Mouse (Mus musculus): ENCODE results near the gene Tsc2. TPM values are rescaled to one million over a fixed set of nuclear protein-coding genes. Genes with fewer than 3 reads are reported as not detected.

The Tsc2 gene
- polyA plus RNA-seq, 1 experiment from 2014 or later, result 68.7 TPM

DNA sequence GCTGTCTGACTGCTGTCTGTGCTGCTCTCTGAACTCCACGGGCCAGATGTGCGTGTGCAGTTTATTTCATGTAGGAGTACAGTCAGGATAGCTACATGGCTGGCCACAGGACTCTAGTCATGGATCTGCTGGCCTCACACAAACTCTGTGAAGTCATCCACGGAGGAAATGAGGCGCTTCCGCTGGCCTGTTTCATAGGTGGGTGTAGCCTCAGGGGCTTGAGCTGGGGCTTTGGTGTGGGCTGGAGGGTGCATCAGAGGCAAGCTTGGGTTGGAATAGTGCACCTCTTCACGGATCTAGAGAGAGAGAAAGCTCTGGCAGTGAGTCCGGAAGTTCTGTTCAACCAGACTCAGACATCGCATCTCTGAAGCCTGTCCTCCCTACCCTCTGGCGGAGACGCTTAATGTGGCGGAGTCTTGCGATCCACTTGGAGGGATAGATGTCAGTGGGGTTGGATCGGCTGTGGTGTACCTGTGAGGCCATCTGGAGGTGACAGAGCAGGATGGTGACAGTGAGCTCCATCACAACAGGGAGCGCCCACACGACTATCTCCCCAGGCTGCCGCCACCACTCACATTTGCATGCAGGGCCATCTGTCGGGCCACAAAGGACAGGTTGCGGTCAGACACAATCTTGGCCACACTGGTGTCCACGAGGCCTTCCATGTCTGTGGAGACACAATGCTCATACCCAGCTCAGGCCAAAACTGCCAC, 35.8 kb downstream of the Tsc2 start:
- no peaks in the 10 kb centered on the region for H3K27me3 ChIP-seq
- H3K9ac ChIP-seq (replicated peaks), result no peak overlapping the region
- WGBS, result 89% methylated on average over 19 of the region's 19 CpGs
- peaks cover 86% of the 10 kb centered on the region for H3K36me3 ChIP-seq
- no peak for ATAC-seq (replicated peaks)
- H3K9me3 ChIP-seq, result no peaks in the 10 kb centered on the region
- H3K4me2 ChIP-seq (replicated peaks), result no peak overlapping the region
- H3K4me3 ChIP-seq, result no peak overlapping the region
- no peak overlapping the region for H3K27ac ChIP-seq (replicated peaks)
- no peaks in the 10 kb centered on the region for H3K4me1 ChIP-seq

DNA sequence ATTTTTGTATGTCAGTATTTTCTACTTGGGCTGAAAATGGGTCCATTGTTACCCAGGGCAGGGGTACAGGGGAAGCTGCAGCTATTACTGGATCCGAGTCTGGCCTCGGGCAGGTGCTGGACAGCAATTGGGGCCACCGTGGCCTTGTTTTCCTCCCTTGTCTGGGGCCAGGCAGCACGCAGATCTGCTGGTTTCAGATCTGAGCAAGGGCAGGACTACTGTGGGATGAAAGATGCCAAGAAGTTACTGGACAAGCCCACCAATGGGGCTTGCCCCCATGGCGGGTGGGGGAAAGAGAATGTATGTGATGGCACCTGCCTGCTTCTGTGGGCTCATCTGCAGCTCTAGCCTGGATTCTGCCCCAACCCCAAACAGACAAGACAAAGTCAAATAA, 36.4 kb downstream of the Tsc2 start:
- no peak overlapping the region for H3K27ac ChIP-seq (replicated peaks)
- WGBS, result 89% methylated on average over 5 of the region's 5 CpGs
- no peak for ATAC-seq (replicated peaks)
- H3K4me1 ChIP-seq, result no peaks in the 10 kb centered on the region
- no peak overlapping the region for H3K4me2 ChIP-seq (replicated peaks)
- H3K27me3 ChIP-seq, result no peaks in the 10 kb centered on the region
- H3K36me3 ChIP-seq, result peaks cover 87% of the 10 kb centered on the region
- H3K9ac ChIP-seq (replicated peaks), result no peak overlapping the region
- H3K9me3 ChIP-seq, result no peaks in the 10 kb centered on the region
- no peak overlapping the region for H3K4me3 ChIP-seq

DNA sequence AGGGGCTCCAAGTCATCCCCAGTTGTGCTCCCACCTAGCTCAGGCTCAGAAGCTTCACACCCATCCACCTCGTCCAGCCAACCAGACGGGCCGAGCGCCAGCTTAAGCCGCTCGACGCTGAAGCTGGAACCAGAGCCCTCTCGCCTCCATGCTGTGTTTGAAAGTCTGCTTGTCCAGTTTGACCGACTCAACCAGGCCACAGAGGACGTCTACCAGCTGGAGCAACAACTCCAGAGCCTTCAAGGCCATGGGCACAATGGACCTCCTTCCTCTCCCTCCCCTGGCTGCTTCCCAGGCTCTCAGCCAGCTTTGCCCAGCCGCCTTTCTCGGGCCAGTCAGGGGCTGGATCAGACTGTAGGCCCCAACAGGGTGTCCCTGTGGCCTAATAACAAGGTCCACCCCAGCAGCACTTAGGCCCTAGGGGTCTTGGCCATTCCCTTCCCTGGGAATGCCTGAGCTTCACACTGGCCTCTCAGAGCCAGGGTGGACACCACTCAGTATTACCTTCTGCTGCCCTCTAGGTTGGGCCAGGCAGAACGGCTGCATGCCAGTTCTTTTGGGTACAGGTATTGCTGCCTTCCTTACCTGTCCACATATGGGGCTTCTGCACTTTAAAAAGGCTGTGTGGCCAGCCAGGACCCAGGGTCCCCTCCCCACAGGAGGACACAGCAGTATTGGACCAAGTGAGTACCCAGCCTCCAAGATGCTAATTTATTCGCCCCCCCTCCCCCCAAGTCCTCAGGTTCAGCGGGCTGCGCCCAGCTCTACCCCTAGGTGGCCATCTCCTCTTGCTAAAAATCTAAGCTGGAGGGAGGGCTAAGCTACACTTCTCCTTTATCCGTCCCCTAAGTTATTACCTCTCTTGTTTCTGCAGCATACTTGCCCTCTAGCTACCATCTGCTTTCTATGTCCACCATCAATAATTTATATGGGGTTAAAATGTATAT, 37.0 kb downstream of the Tsc2 start:
- no peak overlapping the region for H3K4me2 ChIP-seq (replicated peaks)
- WGBS, result 72% methylated on average over 17 of the region's 17 CpGs
- ATAC-seq (replicated peaks), result no peak
- no peaks in the 10 kb centered on the region for H3K27me3 ChIP-seq
- peaks cover 94% of the 10 kb centered on the region for H3K36me3 ChIP-seq
- H3K9ac ChIP-seq (replicated peaks), result no peak overlapping the region
- H3K4me3 ChIP-seq, result no peak overlapping the region
- H3K9me3 ChIP-seq, result no peaks in the 10 kb centered on the region
- H3K27ac ChIP-seq (replicated peaks), result no peak overlapping the region
- H3K4me1 ChIP-seq, result no peaks in the 10 kb centered on the region

DNA sequence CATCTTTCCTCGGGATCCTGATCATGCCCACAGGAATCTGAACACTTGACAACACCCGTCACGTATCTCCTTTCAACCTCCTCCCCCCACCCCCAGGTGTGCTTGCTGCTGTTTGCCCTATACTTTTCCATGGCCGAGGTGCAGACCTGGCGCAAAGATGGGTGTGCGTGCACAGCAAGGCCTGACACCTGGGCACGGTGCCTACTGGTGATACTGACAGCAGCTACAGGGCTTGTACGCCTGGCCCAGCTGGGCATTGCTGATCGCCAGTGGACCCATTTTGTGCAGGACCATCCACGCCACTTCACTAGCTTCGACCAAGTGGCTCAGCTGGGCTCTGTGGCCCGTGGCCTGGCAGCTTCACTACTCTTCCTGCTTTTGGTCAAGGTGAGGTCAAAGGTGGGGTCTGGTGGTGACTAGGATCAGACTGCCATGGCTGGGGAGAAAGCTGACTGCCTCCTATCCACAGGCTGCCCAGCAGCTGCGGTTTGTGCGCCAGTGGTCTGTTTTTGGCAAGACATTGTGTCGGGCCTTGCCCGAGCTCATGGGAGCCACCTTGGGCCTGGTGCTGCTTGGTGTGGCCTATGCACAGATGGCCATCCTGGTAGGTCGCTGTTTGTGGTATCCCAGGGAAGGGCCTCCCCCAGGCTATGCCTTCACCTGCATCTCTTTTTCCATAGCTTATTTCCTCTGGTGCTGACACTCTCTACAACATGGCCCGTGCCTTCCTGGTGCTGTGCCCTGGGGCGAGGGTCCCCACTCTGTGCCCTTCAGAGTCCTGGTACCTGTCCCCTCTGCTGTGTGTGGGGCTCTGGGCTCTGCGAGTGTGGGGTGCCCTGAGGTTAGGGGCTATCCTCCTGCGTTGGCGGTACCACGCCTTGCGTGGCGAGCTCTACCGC, 38.2 kb downstream of the Tsc2 start:
- Histone ChIP-seq H3K4me1 (no peaks in the 10 kb centered on the region), H3K4me2 (replicated peaks) (no peak overlapping the region), H3K9me3 (no peaks in the 10 kb centered on the region), H3K36me3 (peaks cover 92% of the 10 kb centered on the region), H3K9ac (replicated peaks) (no peak overlapping the region), H3K27me3 (no peaks in the 10 kb centered on the region), H3K27ac (replicated peaks) (no peak overlapping the region), H3K4me3 (no peak overlapping the region)
- 0 out of 2 replicates have a peak, but pooled peaks have one; percentile 36 for ATAC-seq (replicated peaks)
- 93% methylated on average over 26 of the region's 26 CpGs for WGBS

DNA sequence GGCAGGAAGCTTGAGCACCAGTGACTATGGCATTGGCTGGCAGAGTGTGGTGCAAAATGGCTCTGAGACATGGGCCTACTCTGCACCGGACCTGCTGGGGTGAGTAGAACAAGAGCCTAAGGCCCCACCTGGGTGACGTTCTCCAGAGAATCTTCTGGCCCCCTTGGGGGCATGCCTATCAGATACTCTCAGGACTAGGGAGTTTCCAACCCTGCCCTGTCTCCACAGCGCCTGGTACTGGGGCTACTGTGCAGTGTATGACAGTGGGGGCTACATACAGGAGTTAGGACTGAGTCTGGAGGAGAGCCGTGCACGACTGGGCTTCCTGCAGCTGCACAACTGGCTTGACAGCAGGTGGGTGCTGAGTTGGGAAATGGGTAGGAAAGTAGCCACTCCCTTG, 39.2 kb downstream of the Tsc2 start:
- Histone ChIP-seq H3K4me3 (no peak overlapping the region), H3K27ac (replicated peaks) (no peak overlapping the region), H3K9ac (replicated peaks) (no peak overlapping the region), H3K4me1 (no peaks in the 10 kb centered on the region), H3K27me3 (no peaks in the 10 kb centered on the region), H3K9me3 (no peaks in the 10 kb centered on the region), H3K4me2 (replicated peaks) (no peak overlapping the region), H3K36me3 (peaks cover 87% of the 10 kb centered on the region)
- no peak for ATAC-seq (replicated peaks)
- 91% methylated on average over 5 of the region's 5 CpGs for WGBS

DNA sequence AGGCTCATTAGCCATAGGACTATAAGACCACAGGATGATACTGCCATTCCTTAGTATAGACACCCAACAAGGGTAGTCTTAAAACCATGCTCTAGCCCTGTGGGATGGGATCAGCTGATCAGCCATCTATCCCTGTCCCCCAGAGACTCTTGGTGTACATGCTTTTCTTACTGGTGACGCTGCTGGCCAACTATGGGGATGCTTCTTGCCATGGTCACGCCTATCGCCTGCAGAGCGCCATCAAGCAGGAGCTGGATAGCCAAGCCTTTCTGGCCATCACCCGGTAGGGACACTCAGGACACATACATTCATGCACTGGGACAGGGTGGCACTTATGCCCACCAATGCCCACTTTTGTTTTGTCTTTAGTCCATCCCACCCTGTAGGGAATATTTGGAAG, 40.7 kb downstream of the Tsc2 start:
- Histone ChIP-seq H3K4me3 (no peak overlapping the region), H3K36me3 (peaks cover 85% of the 10 kb centered on the region), H3K4me1 (no peaks in the 10 kb centered on the region), H3K27me3 (no peaks in the 10 kb centered on the region), H3K9me3 (no peaks in the 10 kb centered on the region), H3K27ac (replicated peaks) (no peak overlapping the region), H3K4me2 (replicated peaks) (no peak overlapping the region), H3K9ac (replicated peaks) (no peak overlapping the region)
- 97% methylated on average over 5 of the region's 5 CpGs for WGBS
- ATAC-seq (replicated peaks), result no peak

DNA sequence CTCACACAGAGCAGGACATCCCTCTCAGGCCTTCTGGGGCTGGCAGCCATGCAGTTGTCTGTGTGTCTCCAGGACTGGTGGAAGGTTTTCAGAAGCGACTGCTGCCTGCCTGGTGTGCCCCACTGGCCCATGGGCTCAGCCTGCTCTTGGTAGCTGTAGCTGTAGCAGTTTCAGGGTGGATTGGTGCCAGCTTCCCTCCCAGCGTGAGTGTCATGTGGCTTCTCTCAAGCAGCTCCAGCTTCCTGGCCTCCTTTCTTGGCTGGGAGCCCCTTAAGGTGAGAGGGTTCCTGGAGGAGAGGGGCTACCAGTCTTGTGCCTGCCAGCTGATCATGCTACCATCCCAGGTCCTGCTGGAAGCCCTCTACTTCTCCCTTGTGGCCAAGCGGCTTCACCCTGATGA, 41.5 kb downstream of the Tsc2 start:
- Histone ChIP-seq H3K27me3 (no peaks in the 10 kb centered on the region), H3K27ac (replicated peaks) (no peak overlapping the region), H3K9me3 (no peaks in the 10 kb centered on the region), H3K36me3 (peaks cover 85% of the 10 kb centered on the region), H3K9ac (replicated peaks) (no peak overlapping the region), H3K4me2 (replicated peaks) (no peak overlapping the region), H3K4me1 (no peaks in the 10 kb centered on the region), H3K4me3 (no peak overlapping the region)
- WGBS, result 83% methylated on average over 3 of the region's 3 CpGs
- ATAC-seq (replicated peaks), result no peak

DNA sequence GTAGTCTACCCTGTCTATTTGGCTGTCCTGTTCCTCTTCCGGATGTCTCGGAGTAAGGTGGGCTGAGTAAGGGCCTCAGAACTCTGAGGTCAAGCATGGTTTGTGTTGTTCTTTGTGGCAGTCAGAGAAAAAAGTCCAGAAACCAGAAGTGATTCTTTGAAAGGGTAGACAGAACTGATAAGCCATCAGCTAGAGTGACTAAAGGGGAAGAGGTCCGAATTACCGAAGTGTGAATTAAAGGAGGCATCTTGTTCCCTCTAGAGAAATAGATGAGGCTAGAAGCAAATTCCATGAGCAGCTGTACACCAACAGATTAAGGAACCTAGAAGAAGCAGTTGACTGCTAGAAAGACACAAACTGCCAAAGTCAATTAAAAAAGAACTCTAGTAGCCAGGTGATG, 45.9 kb downstream of the Tsc2 start:
- no peak overlapping the region for H3K27ac ChIP-seq (replicated peaks)
- ATAC-seq (replicated peaks), result no peak
- no peak overlapping the region for H3K4me2 ChIP-seq (replicated peaks)
- no peak overlapping the region for H3K4me3 ChIP-seq
- H3K36me3 ChIP-seq, result peaks cover 75% of the 10 kb centered on the region
- 95% methylated on average over 4 of the region's 4 CpGs for WGBS
- H3K4me1 ChIP-seq, result no peaks in the 10 kb centered on the region
- H3K9ac ChIP-seq (replicated peaks), result no peak overlapping the region
- no peaks in the 10 kb centered on the region for H3K9me3 ChIP-seq
- H3K27me3 ChIP-seq, result no peaks in the 10 kb centered on the region

DNA sequence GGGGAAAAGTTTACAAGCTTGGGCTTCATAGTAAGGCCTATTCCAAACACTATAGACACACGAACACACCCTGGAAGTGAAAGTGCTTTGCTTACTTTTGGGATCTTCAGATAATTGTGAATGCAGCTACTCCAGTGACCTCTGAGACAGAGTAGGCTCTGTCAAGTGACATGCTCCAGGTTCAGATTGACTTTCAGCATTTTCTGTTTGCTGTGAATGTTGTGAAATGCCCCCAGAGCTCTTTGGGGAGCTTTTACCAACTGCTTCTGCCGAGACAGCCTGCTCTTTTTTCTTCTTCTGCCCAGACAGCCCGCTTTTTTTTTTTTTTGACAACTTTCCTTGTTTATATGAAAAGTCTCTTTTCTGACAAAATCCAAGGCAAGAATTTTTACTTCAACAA, 47.9 kb downstream of the Tsc2 start:
- Histone ChIP-seq H3K4me2 (replicated peaks) (no peak overlapping the region), H3K36me3 (peaks cover 77% of the 10 kb centered on the region), H3K27me3 (no peaks in the 10 kb centered on the region), H3K9ac (replicated peaks) (no peak overlapping the region), H3K4me1 (no peaks in the 10 kb centered on the region), H3K4me3 (no peak overlapping the region), H3K9me3 (no peaks in the 10 kb centered on the region), H3K27ac (replicated peaks) (no peak overlapping the region)
- WGBS, result 83% methylated on average over 3 of the region's 3 CpGs
- no peak for ATAC-seq (replicated peaks)

DNA sequence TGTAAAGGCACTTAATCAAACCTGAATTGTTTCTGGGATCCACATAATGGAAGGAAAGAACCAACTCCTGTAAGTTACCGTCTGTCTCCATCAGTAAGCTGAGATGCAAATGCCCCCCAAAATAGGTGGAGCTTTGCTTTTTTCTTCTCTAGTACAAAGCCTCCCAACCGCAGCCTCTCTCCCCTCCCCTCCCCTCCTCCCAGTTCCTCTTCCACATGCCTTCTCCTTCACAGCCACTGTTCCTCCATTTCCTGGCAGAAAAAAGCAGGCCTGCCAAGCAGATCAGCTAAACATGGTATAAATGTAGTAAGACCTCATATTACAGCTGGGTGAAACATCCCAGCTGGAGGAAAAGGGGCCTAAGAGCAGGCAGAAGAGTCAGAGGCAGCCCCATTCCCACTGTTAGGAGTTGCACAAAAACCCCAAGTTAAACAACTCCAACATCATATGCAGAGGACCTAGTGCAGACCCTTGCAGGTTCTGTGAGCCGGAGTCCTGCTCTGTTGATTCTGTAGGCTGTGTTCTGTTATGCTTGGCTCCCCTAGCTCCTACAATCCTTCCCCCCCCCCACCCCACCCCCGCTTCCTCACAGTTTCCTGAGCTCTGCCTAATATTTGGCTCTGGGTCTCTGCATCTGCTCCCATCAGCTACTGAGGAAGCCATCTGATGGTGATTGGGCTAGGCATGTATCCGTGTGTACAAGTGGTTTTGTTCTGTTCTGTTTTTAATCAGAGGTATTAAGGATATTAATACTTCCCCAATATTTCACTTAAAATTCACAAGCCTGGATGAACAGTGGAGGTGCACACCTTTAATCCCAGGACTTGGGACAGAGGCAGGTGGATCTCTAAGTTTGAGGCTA, 48.6 kb downstream of the Tsc2 start:
- Histone ChIP-seq H3K4me3 (no peak overlapping the region), H3K27me3 (no peaks in the 10 kb centered on the region), H3K27ac (replicated peaks) (no peak overlapping the region), H3K9ac (replicated peaks) (no peak overlapping the region), H3K4me1 (no peaks in the 10 kb centered on the region), H3K9me3 (no peaks in the 10 kb centered on the region), H3K4me2 (replicated peaks) (no peak overlapping the region), H3K36me3 (peaks cover 74% of the 10 kb centered on the region)
- 61% methylated on average over 5 of the region's 5 CpGs for WGBS
- no peak for ATAC-seq (replicated peaks)

DNA sequence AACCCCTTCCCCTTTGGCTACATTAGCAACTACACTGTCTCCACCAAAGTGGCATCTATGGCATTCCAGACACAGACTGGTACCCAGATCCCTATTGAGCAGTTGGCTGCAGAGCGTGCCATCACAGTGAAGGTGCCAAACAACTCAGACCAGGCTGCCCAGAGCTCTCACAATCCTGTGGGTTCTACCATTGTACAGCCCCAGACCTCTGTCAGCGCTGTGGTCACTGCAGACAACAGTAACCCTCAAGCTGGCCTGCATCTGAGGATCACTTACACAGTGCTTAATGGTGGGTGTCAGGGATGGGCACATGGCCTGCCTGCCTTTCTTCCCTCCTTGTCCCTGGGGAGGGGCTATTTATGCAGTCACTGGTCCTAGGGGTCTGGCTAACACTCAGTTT, 52.1 kb downstream of the Tsc2 start:
- WGBS, result 100% methylated on average over 2 of the region's 2 CpGs
- H3K9me3 ChIP-seq, result no peaks in the 10 kb centered on the region
- no peak overlapping the region for H3K4me3 ChIP-seq
- H3K9ac ChIP-seq (replicated peaks), result no peak overlapping the region
- H3K4me1 ChIP-seq, result no peaks in the 10 kb centered on the region
- H3K36me3 ChIP-seq, result peaks cover 67% of the 10 kb centered on the region
- no peak overlapping the region for H3K4me2 ChIP-seq (replicated peaks)
- ATAC-seq (replicated peaks), result no peak
- no peaks in the 10 kb centered on the region for H3K27me3 ChIP-seq
- no peak overlapping the region for H3K27ac ChIP-seq (replicated peaks)
